Mouse (Mus musculus): Measurements from ENCODE around the gene Ifngr1.

GRCm38 (mm10) chr10:19548016-19548415 is 43.7 kb upstream of the Ifngr1 start:
- TF ChIP-seq GATA1 (IDR thresholded peaks at IDR 0.05; ENCODE audit: low read depth, low read length) (no peak), POLR2A (IDR thresholded peaks at IDR 0.05; ENCODE audit: control insufficient read depth in 1 of 2, insufficient read depth in 1 of 2, low read depth in 1 of 2, low read length in 2 of 2, poor library complexity in 1 of 2) (no peak), MEF2A (IDR thresholded peaks at IDR 0.05; ENCODE audit: extremely low read depth, insufficient replicate concordance, low read depth, low read length, poor library complexity, severe bottlenecking) (no peak), HCFC1 (IDR thresholded peaks at IDR 0.05; ENCODE audit: low read depth, low read length) (no peak), CTCF (IDR thresholded peaks at IDR 0.05 in 2 of 3, conservative IDR thresholded peaks at IDR 0.05 in 1 of 3; ENCODE audit: control insufficient read depth in 1 of 3, insufficient read depth in 1 of 3, low read depth in 2 of 3, low read length in 3 of 3, poor library complexity in 1 of 3, severe bottlenecking in 1 of 3) (no peak), RAD21 (IDR thresholded peaks at IDR 0.05; ENCODE audit: low read depth, low read length) (no peak), ZNF384 (IDR thresholded peaks at IDR 0.05; ENCODE audit: low read depth, low read length) (no peak), EP300 (IDR thresholded peaks at IDR 0.05; ENCODE audit: low read depth in 1 of 2, low read length in 2 of 2) (no peak), KAT2A (conservative IDR thresholded peaks at IDR 0.05; ENCODE audit: low read depth, low read length) (no peak)

Data from MEL (cell line).